Mouse (Mus musculus): ENCODE data around the gene Pik3c2g. TPM values are rescaled to one million over a fixed set of nuclear protein-coding genes. Genes with fewer than 3 reads are reported as not detected.

The Pik3c2g gene
- polyA plus RNA-seq, 1 experiment from 2014 or later: 0.54 TPM

DNA sequence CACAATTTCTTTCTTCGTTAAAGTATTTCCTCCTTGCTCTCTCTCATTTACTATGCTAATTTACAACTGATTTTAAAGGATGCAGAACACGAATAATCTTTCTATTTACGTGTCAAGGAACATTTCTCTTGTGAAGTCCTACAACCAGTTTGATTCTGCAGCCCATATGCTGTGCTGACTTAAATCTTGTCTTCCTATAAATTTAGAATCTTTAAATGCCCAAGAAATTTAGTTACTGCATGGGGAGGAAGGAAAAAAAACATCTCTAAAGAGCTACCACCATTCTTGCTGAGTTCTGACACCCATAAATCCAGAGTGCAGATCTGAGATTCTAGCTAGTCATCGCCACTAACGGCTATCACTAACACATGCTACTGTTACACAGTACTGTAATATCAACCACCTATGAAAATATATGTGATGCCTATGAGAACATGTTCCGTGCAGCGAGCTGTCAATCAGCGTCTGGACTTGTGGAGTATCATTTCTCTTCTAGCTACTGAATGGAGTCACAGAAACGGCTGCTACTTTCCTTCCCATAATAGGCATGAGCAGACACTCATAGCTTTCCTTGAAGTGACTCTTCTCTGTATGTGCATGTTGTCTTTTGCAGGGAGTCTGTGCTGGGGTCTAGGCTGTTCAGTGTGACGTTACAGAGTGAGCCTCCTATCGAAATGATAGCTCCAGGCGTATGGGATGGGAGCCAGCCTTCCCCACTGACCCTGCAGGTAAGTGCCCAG is 155.8 kb downstream of the Pik3c2g start:
- no peak overlapping the region for H3K4me3 ChIP-seq
- H3K4me2 ChIP-seq (replicated peaks): no peak overlapping the region
- no peaks in the 10 kb centered on the region for H3K9me3 ChIP-seq
- no peaks in the 10 kb centered on the region for H3K36me3 ChIP-seq
- ATAC-seq (ENCODE audit: low FRiP score, low read depth): no peak
- no peak overlapping the region for H3K9ac ChIP-seq (replicated peaks)
- H3K27me3 ChIP-seq: no peaks in the 10 kb centered on the region
- 89% methylated on average over 12 of the region's 12 CpGs for WGBS
- H3K27ac ChIP-seq (replicated peaks): no peak overlapping the region
- H3K4me1 ChIP-seq: no peaks in the 10 kb centered on the region

- Histone ChIP-seq H3K27me3 (no peaks in the 10 kb centered on the region), H3K4me3 (no peak overlapping the region), H3K4me2 (replicated peaks) (no peak overlapping the region), H3K36me3 (no peaks in the 10 kb centered on the region), H3K4me1 (no peaks in the 10 kb centered on the region), H3K27ac (replicated peaks) (no peak overlapping the region), H3K9ac (replicated peaks) (no peak overlapping the region), H3K9me3 (no peaks in the 10 kb centered on the region)
- WGBS: 64% methylated on average over 7 of the region's 7 CpGs
- ATAC-seq (ENCODE audit: low FRiP score, low read depth): peak; percentile 86
Measured at GRCm38 (mm10) chr6:139746758-139747479, 159.9 kb downstream of the Pik3c2g start.

DNA sequence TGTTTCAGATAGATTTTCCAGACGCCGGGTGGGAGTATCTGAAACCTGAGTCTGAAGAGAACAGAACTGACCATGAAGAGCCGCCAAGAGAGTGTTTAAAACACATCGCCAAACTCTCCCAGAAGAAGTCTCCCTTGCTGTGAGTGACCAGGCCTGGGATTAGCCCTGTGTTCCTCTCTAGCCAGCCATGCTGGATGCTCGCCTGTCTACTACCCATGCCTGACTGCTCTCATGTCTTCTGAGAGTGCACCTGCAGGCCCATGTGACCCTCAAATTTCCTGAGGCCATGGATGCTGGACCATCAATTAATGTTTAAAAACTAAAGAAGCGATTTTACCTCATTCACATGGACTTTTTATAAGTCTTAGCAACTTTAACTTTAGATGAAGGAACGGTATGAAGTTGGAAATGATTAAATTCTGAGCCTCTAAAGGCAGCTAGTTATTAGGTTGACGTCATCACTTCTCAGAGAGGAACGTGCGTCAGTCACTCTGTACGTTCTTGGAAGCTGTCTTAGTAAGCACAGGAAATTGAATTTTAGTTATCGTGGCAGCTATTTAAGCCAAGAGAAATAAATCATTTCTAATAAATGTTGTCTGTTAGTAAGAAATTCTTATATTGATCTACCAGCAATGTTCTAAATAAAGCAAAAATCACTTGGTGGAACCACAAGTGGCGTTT is 161.2 kb downstream of the Pik3c2g start:
- WGBS: 89% methylated on average over 13 of the region's 13 CpGs
- Histone ChIP-seq H3K9ac (replicated peaks) (no peak overlapping the region), H3K36me3 (no peaks in the 10 kb centered on the region)

DNA sequence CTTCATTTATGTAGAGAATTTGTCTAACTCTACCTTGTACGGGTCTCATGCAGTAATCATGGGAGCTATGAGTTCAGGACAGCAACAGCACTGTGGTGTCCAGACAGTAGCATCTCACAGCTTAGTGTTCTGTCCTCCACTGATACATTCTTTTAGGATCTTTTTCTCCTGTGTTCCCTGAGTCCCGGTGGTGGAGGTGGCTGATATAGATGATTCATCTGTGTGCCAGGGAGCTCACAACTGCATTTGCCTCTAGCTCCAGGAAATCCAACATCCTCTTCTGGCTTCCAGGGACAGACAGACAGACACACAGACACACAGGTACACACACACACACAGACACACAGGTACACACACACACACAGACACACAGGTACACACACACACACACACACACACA is 163.6 kb downstream of the Pik3c2g start:
- Histone ChIP-seq H3K27ac (replicated peaks) (no peak overlapping the region), H3K4me3 (no peak overlapping the region), H3K4me1 (no peaks in the 10 kb centered on the region), H3K27me3 (no peaks in the 10 kb centered on the region), H3K36me3 (no peaks in the 10 kb centered on the region), H3K9me3 (no peaks in the 10 kb centered on the region), H3K4me2 (replicated peaks) (no peak overlapping the region), H3K9ac (replicated peaks) (no peak overlapping the region)
- 86% methylated on average over 2 of the region's 2 CpGs for WGBS
- ATAC-seq (ENCODE audit: low FRiP score, low read depth): no peak

More for the DNA sequence above, 161.2 kb downstream of the Pik3c2g start:
- Histone ChIP-seq H3K4me2 (replicated peaks) (no peak overlapping the region), H3K27me3 (no peaks in the 10 kb centered on the region), H3K4me1 (no peaks in the 10 kb centered on the region), H3K4me3 (no peak overlapping the region), H3K9me3 (no peaks in the 10 kb centered on the region), H3K27ac (replicated peaks) (no peak overlapping the region)
- ATAC-seq (ENCODE audit: low FRiP score, low read depth): no peak

GRCm38 (mm10) chr6:139751022-139751421 is 164.0 kb downstream of the Pik3c2g start:
- Histone ChIP-seq H3K4me1 (no peaks in the 10 kb centered on the region), H3K9me3 (no peaks in the 10 kb centered on the region), H3K4me3 (no peak overlapping the region), H3K27ac (replicated peaks) (no peak overlapping the region), H3K36me3 (no peaks in the 10 kb centered on the region), H3K9ac (replicated peaks) (no peak overlapping the region), H3K27me3 (no peaks in the 10 kb centered on the region), H3K4me2 (replicated peaks) (no peak overlapping the region)
- ATAC-seq (ENCODE audit: low FRiP score, low read depth): no peak
- WGBS: 73% methylated on average over 3 of the region's 3 CpGs

DNA sequence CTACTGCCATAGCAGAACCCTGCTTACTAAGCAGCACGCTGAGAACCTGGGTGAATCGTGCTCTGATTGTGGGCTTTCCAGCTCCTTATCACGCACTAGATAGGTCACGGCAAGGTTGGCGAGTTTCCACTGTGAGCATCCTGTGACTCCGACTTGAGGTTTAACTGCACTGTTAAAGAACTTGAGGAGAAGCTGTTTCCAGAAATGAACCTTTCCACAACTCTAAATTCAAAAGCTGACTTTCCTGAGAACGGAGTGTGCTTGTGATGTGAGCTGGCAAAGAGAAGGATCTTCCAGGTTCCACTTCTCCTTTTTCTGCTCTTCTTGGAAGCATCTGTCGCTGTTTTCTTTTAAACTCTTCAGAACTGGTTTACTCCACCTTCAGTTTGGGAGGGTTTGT is 170.9 kb downstream of the Pik3c2g start:
- no peaks in the 10 kb centered on the region for H3K36me3 ChIP-seq
- H3K4me3 ChIP-seq: no peak overlapping the region
- no peak overlapping the region for H3K9ac ChIP-seq (replicated peaks)
- ATAC-seq (ENCODE audit: low FRiP score, low read depth): no peak
- H3K4me2 ChIP-seq (replicated peaks): no peak overlapping the region
- peaks cover 11% of the 10 kb centered on the region for H3K4me1 ChIP-seq
- H3K27me3 ChIP-seq: no peaks in the 10 kb centered on the region
- WGBS: 92% methylated on average over 8 of the region's 8 CpGs
- no peaks in the 10 kb centered on the region for H3K9me3 ChIP-seq
- no peak overlapping the region for H3K27ac ChIP-seq (replicated peaks)

- no peak overlapping the region for H3K27ac ChIP-seq (replicated peaks)
- H3K4me2 ChIP-seq (replicated peaks): peak overlapping the region; percentile 11; the same call in 1 of the 2 replicates
- 30% methylated on average over 4 of the region's 4 CpGs for WGBS
Measured at GRCm38 (mm10) chr6:139760978-139761377, 174.0 kb downstream of the Pik3c2g start.

DNA sequence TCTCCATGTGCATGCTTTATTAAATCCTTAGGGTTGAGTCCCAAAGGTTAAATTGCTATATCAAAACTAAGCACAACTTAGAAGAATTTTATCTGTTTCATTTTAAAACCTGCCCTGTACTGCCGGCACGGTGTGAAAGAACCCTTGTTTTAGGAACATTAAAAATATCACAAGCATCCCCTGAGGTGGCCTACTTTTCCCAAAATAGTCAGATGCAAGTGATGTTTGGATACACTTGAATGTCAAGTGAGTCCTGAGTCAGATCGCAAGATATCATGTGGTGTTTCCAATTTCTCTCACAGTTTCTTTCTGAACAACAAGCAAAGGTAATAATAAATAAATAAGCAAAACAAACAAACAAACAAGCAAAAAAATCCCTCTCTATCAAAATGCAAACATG is 177.4 kb downstream of the Pik3c2g start:
- Histone ChIP-seq H3K9me3 (no peaks in the 10 kb centered on the region), H3K4me3 (no peak overlapping the region), H3K4me1 (peaks cover 11% of the 10 kb centered on the region), H3K36me3 (no peaks in the 10 kb centered on the region), H3K9ac (replicated peaks) (no peak overlapping the region), H3K4me2 (replicated peaks) (no peak overlapping the region), H3K27ac (replicated peaks) (no peak overlapping the region), H3K27me3 (no peaks in the 10 kb centered on the region)
- WGBS: 89% methylated on average over 3 of the region's 3 CpGs
- ATAC-seq (ENCODE audit: low FRiP score, low read depth): no peak

More at GRCm38 (mm10) chr6:139760978-139761377, 174.0 kb downstream of the Pik3c2g start:
- no peaks in the 10 kb centered on the region for H3K9me3 ChIP-seq
- peak; percentile 62; the same call in 1 of the 2 replicates for ATAC-seq (ENCODE audit: low FRiP score, low read depth)
- no peak overlapping the region for H3K4me3 ChIP-seq
- peaks cover 11% of the 10 kb centered on the region for H3K4me1 ChIP-seq
- H3K9ac ChIP-seq (replicated peaks): no peak overlapping the region
- no peaks in the 10 kb centered on the region for H3K36me3 ChIP-seq
- H3K27me3 ChIP-seq: no peaks in the 10 kb centered on the region

DNA sequence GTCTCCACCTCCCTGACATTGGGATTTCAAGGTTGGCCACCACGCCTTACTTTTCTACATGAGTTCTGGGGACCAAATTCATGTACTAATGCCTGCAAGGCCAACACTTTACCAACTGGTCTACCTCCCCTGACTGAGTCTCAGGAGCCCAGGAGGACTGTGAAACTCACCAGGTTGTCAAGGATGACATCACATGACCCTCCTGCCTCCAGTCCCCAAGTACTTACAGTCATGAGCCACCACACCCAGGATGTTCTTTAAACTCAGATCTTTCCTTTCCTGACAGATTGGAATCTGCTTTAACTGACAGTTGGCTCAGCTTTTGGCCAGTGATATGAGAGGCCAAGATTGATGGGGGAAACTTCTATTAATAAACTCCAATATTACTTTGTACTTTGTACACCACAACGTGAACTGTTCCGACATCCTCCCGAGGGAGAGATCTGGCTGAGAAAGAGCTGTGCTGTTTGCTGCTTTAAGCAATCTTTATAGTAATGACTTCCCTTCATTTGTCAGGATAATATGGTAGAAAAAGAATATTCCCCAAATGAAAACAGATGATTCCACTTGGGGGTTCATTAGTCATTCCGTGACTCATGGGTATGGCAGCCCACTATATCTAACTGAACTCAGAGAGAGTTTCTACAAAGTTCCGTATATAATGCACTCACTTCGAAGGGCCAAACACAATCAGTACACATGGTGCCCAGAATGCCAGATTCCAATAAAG is 182.9 kb downstream of the Pik3c2g start:
- Histone ChIP-seq H3K36me3 (no peaks in the 10 kb centered on the region), H3K4me1 (no peaks in the 10 kb centered on the region), H3K4me3 (no peak overlapping the region), H3K9ac (replicated peaks) (no peak overlapping the region), H3K27me3 (no peaks in the 10 kb centered on the region), H3K27ac (replicated peaks) (no peak overlapping the region), H3K9me3 (no peaks in the 10 kb centered on the region), H3K4me2 (replicated peaks) (no peak overlapping the region)
- WGBS: 97% methylated on average over 7 of the region's 7 CpGs
- no peak for ATAC-seq (ENCODE audit: low FRiP score, low read depth)

DNA sequence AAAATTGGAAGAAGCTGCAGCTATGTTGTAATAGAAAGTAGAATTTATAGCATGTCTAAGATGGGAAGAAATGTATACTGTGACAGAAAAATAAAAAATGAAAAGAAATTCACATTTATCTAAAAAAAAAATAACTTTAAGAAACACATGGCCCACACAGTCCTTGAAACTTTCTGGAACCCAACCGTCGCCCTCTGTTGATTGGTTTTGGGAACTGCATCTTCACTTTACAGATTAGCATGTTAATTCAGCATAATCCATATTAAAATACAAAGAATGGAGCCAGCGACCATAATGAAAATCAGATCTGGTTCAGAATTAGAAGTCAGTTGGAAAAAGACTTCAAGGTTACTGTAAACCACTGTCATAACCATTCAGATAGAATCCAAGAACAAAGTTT is 183.5 kb downstream of the Pik3c2g start:
- no peak overlapping the region for H3K9ac ChIP-seq (replicated peaks)
- 44% methylated on average over 3 of the region's 3 CpGs for WGBS
- no peaks in the 10 kb centered on the region for H3K27me3 ChIP-seq
- no peaks in the 10 kb centered on the region for H3K9me3 ChIP-seq
- no peaks in the 10 kb centered on the region for H3K36me3 ChIP-seq
- no peaks in the 10 kb centered on the region for H3K4me1 ChIP-seq
- no peak overlapping the region for H3K4me2 ChIP-seq (replicated peaks)
- ATAC-seq (ENCODE audit: low FRiP score, low read depth): no peak
- no peak overlapping the region for H3K27ac ChIP-seq (replicated peaks)
- no peak overlapping the region for H3K4me3 ChIP-seq

- H3K9ac ChIP-seq (replicated peaks): no peak overlapping the region
- no peak overlapping the region for H3K4me2 ChIP-seq (replicated peaks)
- ATAC-seq (ENCODE audit: low FRiP score, low read depth): no peak
- H3K4me1 ChIP-seq: no peaks in the 10 kb centered on the region
- WGBS: 88% methylated on average over 11 of the region's 11 CpGs
- no peaks in the 10 kb centered on the region for H3K36me3 ChIP-seq
- no peak overlapping the region for H3K4me3 ChIP-seq
- H3K27me3 ChIP-seq: no peaks in the 10 kb centered on the region
- H3K9me3 ChIP-seq: no peaks in the 10 kb centered on the region
- no peak overlapping the region for H3K27ac ChIP-seq (replicated peaks)
Measured at GRCm38 (mm10) chr6:139777576-139778282, 190.7 kb downstream of the Pik3c2g start.

All from midbrain, embryonic 12.5 days (tissue).